ENCODE assay signal across 9 mouse cellular contexts in genomic region chr3:55543929-55544684, GRCm38 (mm10).
DNase-seq lines count a peak whose midpoint lies in the region; ATAC-seq and TF ChIP-seq lines count a peak whose summit lies in the region.
"Had no signal": no experiment of that assay in that cellular context is flagged by ENCODE, and none has a peak within 500 bp of the region (broad histone marks: within the 10 kb centered on the region; RNA-seq: fewer than 3 reads in every experiment).

No protein-coding gene starts in this region.

- no peak overlapping the region for H3K4me2 ChIP-seq in kidney, embryonic 16.5 days (replicated peaks; ENCODE audit: low read depth, low read length)
- H3K4me2 ChIP-seq in embryonic facial prominence, embryonic 12.5 days (replicated peaks), result no peak overlapping the region
- H3K4me2 ChIP-seq in hindbrain, postnatal 0 days (ENCODE audit: low read depth, low read length), result no peak overlapping the region
- no peak overlapping the region for H3K4me2 ChIP-seq in midbrain, embryonic 15.5 days

- ATAC-seq in kidney, embryonic 16.5 days (ENCODE audit: low FRiP score, low TSS enrichment), result 0 out of 2 replicates have a peak, but pooled peaks have one; percentile 30
- no peak for ATAC-seq in embryonic facial prominence, embryonic 12.5 days (ENCODE audit: insufficient number of reproducible peaks, insufficient read depth, low FRiP score, low TSS enrichment)
- no peak for ATAC-seq in hindbrain, postnatal 0 days
- peak; percentile 28 for ATAC-seq in midbrain, embryonic 15.5 days (replicated peaks)

- no peak for TF ChIP-seq CTCF in hindbrain, postnatal 0 days (IDR thresholded peaks at IDR 0.05; ENCODE audit: low read depth)

- H3K9me3 ChIP-seq in kidney, embryonic 16.5 days (ENCODE audit: low read length), result no peaks in the 10 kb centered on the region
- no peaks in the 10 kb centered on the region for H3K9me3 ChIP-seq in embryonic facial prominence, embryonic 12.5 days
- H3K9me3 ChIP-seq in hindbrain, postnatal 0 days (ENCODE audit: low read length), result no peaks in the 10 kb centered on the region
- H3K9me3 ChIP-seq in midbrain, embryonic 15.5 days, result no peaks in the 10 kb centered on the region

- H3K27me3 ChIP-seq in kidney, embryonic 16.5 days (ENCODE audit: insufficient read depth, low read length), result no peaks in the 10 kb centered on the region
- H3K27me3 ChIP-seq in embryonic facial prominence, embryonic 12.5 days, result no peaks in the 10 kb centered on the region
- H3K27me3 ChIP-seq in hindbrain, postnatal 0 days (ENCODE audit: insufficient read depth, low read length), result no peaks in the 10 kb centered on the region
- no peaks in the 10 kb centered on the region for H3K27me3 ChIP-seq in midbrain, embryonic 15.5 days (replicated peaks)

- H3K9ac ChIP-seq in kidney, embryonic 16.5 days (replicated peaks; ENCODE audit: low read length), result no peak overlapping the region
- no peak overlapping the region for H3K9ac ChIP-seq in embryonic facial prominence, embryonic 12.5 days
- 0 out of 2 replicates have a peak overlapping the region, but pooled peaks have one; percentile 2 for H3K9ac ChIP-seq in hindbrain, postnatal 0 days (replicated peaks; ENCODE audit: low read length)
- no peak overlapping the region for H3K9ac ChIP-seq in midbrain, embryonic 15.5 days

- no peak overlapping the region for H3K4me3 ChIP-seq in kidney, embryonic 16.5 days (ENCODE audit: low read length)
- H3K4me3 ChIP-seq in embryonic facial prominence, embryonic 12.5 days, result no peak overlapping the region
- H3K4me3 ChIP-seq in hindbrain, postnatal 0 days (ENCODE audit: low read length), result no peak overlapping the region
- no peak overlapping the region for H3K4me3 ChIP-seq in midbrain, embryonic 15.5 days

- 46% methylated on average over 13 of the region's 13 CpGs for WGBS in kidney, embryonic 16.5 days
- 58% methylated on average over 13 of the region's 13 CpGs for WGBS in embryonic facial prominence, embryonic 12.5 days
- WGBS in hindbrain, postnatal 0 days, result 51% methylated on average over 13 of the region's 13 CpGs
- 69% methylated on average over 13 of the region's 13 CpGs for WGBS in midbrain, embryonic 15.5 days

- H3K27ac ChIP-seq in kidney, embryonic 16.5 days (ENCODE audit: low read length), result no peak overlapping the region
- peak overlapping the region; percentile 48; the same call in 1 of the 2 replicates for H3K27ac ChIP-seq in embryonic facial prominence, embryonic 12.5 days
- peak overlapping the region; percentile 83 for H3K27ac ChIP-seq in hindbrain, postnatal 0 days
- no peak overlapping the region; the same call in 1 of the 2 replicates for H3K27ac ChIP-seq in midbrain, embryonic 15.5 days

- no peak for DNase-seq in kidney, adult 9 months
- DNase-seq in hindbrain, postnatal 0 days (ENCODE audit: low spot score), result peak; percentile 11
- no peak for DNase-seq in urinary bladder, adult 18-20 months (ENCODE audit: low spot score in 2 of 2)
- no peak for DNase-seq in adrenal gland, postnatal 25 days
- DNase-seq: adrenal gland, postnatal 14 days; kidney, adult 11 months had no signal

- H3K4me1 ChIP-seq in kidney, embryonic 16.5 days (ENCODE audit: insufficient read depth, low read length), result peaks cover 28% of the 10 kb centered on the region
- H3K4me1 ChIP-seq in embryonic facial prominence, embryonic 12.5 days, result peaks cover 31% of the 10 kb centered on the region
- H3K4me1 ChIP-seq in hindbrain, postnatal 0 days (ENCODE audit: insufficient read depth, low read length), result peaks cover 21% of the 10 kb centered on the region
- H3K4me1 ChIP-seq in midbrain, embryonic 15.5 days, result peaks cover 29% of the 10 kb centered on the region

- no peaks in the 10 kb centered on the region for H3K36me3 ChIP-seq in kidney, embryonic 16.5 days (ENCODE audit: insufficient read depth, low read length)
- no peaks in the 10 kb centered on the region for H3K36me3 ChIP-seq in embryonic facial prominence, embryonic 12.5 days
- no peaks in the 10 kb centered on the region for H3K36me3 ChIP-seq in hindbrain, postnatal 0 days (ENCODE audit: insufficient read depth, low read length)
- no peaks in the 10 kb centered on the region for H3K36me3 ChIP-seq in midbrain, embryonic 15.5 days (replicated peaks)

Comparison
In these comparisons a context has a peak if more than half of its experiments do, and no peak if none do; other contexts are left out.
1. ATAC-seq: peak in kidney, embryonic 16.5 days (single experiment) and midbrain, embryonic 15.5 days (single experiment); none in embryonic facial prominence, embryonic 12.5 days (single experiment) and hindbrain, postnatal 0 days (single experiment).
2. H3K27ac ChIP-seq: peak in embryonic facial prominence, embryonic 12.5 days (single experiment) and hindbrain, postnatal 0 days (single experiment); none in kidney, embryonic 16.5 days (single experiment) and midbrain, embryonic 15.5 days (single experiment).